Mouse (Mus musculus) liver, embryonic 18 days (tissue): ENCODE results near the gene Kntc1. TPM values are rescaled to one million over a fixed set of nuclear protein-coding genes. Genes with fewer than 3 reads are reported as not detected.

Source experiments
- polyA plus RNA-seq: library from polyadenylated mRNA; depleted of rRNA; stranded (reverse); fragments of >200 nt; gene quantifications from 2 replicates; pipeline ENCODE4 v1.2.3, GENCODE M21; 2012; rRNA removed

Kntc1 gene
- 9.0 and 10.1 TPM in 2 replicates for polyA plus RNA-seq

DNA sequence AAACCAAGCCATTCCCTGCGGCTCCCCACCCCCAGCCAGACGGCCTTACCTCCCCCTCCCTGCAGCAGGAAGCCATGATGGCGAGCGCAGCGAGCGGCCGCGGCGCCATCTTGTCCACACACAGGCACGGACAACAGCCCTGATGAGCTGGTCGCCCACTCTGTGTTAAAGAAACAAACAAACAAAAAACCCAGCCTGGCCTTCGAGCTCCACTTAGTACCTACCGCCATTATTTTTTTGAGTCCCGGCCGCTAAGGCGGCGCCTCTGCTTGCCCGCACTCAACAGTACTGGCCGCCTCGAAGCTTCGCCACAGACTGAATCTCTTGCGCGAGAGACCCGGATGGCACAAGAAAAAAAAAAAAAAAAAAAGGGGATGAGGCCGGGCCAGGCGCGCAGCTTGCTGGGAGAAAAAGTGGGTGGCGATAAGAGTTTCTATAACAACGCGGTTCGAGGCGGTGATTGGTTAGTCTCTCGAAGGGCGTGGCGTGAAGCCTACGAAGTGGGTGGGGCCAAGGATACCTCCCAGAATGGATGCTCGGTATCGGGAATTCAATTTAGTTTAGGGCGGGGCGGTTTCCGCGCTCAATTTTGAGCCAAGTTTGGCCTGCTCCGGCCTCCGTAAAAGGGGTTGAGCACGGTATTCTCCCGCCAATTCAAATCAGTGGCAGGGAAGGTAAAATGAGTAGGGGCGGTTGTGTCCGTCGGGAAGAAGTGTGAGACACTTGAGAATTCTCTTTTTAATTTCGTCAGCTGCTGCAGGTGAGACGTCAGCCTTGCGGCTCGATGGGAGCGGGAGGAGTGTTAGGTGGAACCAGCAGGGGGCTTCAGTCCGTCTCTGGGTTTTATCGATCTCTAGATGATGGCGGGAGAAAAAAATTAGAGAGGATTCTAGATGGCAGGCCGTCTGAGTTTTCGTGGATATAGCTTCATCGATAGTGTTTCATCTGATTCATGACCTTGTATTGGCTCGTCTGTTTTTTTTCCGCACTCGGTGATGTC, at the start of gene Kntc1, which contains the start of gene Rsrc2:
Gene Kntc1 (plus strand): TSS at position 652 of the 1,000 bp plus-strand sequence.
Gene Rsrc2 (minus strand): TSS at position 350 of the 1,000 bp plus-strand sequence.

DNA sequence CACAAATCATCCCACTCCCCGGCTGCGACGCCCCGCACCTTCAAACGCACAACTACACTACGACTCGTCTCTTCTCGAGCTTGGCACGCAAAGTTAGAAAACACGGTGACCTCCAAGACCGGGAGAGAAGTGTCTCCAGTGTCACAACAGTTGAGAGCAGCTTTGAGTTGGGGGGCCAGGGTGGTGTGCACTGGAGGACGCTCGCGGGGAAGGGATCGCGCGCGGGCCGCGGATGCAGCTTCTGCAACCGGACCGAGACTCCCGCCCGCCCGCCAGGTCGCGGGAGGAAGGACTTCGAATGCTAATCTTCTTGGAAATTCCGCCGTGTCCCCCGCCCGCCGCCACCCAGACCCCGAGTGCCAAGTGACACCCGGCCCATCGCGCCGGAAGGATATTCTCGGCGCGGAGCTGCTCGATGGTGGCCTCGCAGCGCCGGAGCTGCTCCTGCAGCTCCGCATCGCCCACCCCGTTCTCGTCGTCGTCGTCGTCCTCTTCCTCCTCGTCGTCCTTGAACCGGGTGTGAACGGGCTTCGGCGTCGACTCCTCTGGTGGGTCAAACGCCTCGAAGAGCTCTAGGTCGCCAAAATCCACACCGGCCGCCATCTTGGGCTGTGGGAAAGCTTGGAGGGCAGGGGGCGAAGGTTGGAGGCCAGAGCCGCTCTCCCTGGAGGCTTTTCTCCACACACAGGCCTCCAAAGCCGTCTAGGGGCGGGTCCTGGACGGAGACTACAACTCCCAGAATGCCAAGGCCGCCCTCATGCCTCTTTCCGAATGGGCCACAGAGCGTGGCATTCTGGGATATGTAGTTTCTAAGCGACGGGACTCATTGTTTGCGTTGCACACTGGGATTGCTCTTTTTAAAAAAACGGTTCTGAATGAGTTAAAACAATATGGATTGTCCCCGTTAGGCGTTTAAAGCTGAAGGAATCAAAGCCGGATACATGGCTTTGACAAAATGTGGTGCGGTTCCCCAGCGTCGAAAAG, 28.9 kb upstream of the Kntc1 start, which contains the start of gene Zcchc8:
Gene Zcchc8 (minus strand): TSS at position 773 of the 984 bp plus-strand sequence.

DNA sequence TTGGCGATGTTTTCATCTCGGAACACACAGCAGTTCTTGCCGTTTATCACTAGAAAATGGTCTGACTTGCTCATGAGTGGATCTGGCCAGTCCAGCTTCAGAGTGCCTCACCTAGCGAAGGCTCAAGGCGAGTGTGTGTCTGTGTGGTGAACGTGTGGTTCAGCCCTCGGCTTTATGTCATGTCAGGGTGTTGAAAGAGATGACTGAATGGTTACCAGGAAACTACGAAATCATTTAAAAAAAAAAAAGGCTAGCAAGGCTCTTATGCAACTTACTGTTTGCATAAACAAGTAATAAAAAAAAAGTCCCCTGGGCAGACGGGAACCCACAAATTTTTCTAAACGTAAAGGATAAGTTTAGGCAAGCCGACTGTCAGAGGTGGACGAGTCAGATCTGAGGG, 115.8 kb downstream of the Kntc1 start, which contains the start of gene Hcar2:
Gene Hcar2 (minus strand): TSS at position 135 of the 400 bp plus-strand sequence.

Other genes starting within 250 kb of the Kntc1 start
- not detected in 2 replicates for gene B3gnt4, start 239.3 kb upstream of the Kntc1 start, polyA plus RNA-seq
- 26.2 and 27.8 TPM in 2 replicates for gene Diablo, start 225.5 kb upstream of the Kntc1 start, polyA plus RNA-seq
- 0.30 and 0.37 TPM in 2 replicates for gene Gm49027, start 224.2 kb upstream of the Kntc1 start, polyA plus RNA-seq
- gene Vps33a, start 176.7 kb upstream of the Kntc1 start, polyA plus RNA-seq: 8.3 and 8.8 TPM in 2 replicates
- 6.1 and 6.7 TPM in 2 replicates for gene Clip1, start 65.1 kb upstream of the Kntc1 start, polyA plus RNA-seq
- 19.0 and 22.0 TPM in 2 replicates for gene Zcchc8, start 28.6 kb upstream of the Kntc1 start, polyA plus RNA-seq
- gene Rsrc2, start 302 bp upstream of the Kntc1 start, polyA plus RNA-seq: 32.0 and 33.3 TPM in 2 replicates
- 0.87 and 1.2 TPM in 2 replicates for gene Hcar2, start 115.8 kb downstream of the Kntc1 start, polyA plus RNA-seq
- gene Hcar1, start 130.3 kb downstream of the Kntc1 start, polyA plus RNA-seq: 0.13 and 0.20 TPM in 2 replicates
- gene Denr, start 157.5 kb downstream of the Kntc1 start, polyA plus RNA-seq: 13.1 and 13.6 TPM in 2 replicates
- 0.35 and 0.64 TPM in 2 replicates for gene Gm43518, start 177.7 kb downstream of the Kntc1 start, polyA plus RNA-seq
- gene Ccdc62, start 181.0 kb downstream of the Kntc1 start, polyA plus RNA-seq: 2.7 and 3.3 TPM in 2 replicates
- gene Hip1r, start 223.9 kb downstream of the Kntc1 start, polyA plus RNA-seq: 11.7 and 14.7 TPM in 2 replicates